Mouse (Mus musculus) adrenal gland (tissue): ENCODE results near the gene Dnajb3.

ENCODE experiments used
- intact Hi-C: fragments of 180-260 bp; cut with DNase I; formaldehyde crosslinking; loops from one replicate; pipeline ENCODE4 v1.15.1; 2025
- long read RNA-seq, 2 experiments: library from polyadenylated mRNA; unstranded; transcript quantifications; one replicate each; pipeline ENCODE4 v2.0.0; 2020; ENCODE audit warnings: borderline replicate concordance in 1 of 2; ENCODE audit not compliant: insufficient replicate concordance in 1 of 2

The Dnajb3 gene
- long read RNA-seq, experiment 1, partial matches to known transcripts = 0 of 1 reads
- long read RNA-seq, experiment 1, other reads (novel, unspliced or antisense) = 0 of 1 reads
- long read RNA-seq, experiment 2, partial matches to known transcripts = 0 of 1 reads
- long read RNA-seq, experiment 2, other reads (novel, unspliced or antisense) = 0 of 1 reads

DNA sequence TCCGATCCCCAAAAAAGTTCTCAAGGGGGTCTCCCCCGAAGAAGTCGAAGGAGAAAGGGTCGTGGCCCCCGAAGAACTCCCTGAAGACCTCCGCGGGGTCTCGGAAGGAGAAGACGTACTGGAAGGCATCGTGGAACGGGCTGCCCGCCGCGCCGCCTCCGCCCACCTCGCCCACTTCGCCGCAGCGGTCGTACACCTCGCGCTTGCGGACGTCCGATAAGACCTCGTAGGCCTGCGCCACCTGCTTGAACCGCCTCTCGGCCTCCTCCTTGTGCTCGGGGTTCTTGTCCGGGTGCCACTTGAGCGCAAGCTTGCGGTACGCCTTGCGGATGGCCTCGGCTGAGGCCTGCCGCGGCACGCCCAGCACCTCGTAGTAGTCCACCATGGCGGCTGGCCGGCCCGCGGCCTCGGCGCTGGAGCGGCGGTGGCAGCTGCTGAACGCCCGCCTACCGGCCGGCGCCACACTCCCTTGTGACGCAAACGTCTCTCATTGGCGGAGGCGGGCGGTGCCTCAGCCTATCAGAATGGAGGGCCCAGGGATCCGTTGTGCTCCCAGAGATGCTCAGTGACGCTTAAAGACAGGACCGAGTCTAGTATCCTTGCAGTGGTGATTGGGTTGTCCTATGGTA is at the start of gene Dnajb3:
Gene Dnajb3 (minus strand): TSS at position 489 of the 629 bp plus-strand sequence.
- intact Hi-C loops = no loop called here

DNA sequence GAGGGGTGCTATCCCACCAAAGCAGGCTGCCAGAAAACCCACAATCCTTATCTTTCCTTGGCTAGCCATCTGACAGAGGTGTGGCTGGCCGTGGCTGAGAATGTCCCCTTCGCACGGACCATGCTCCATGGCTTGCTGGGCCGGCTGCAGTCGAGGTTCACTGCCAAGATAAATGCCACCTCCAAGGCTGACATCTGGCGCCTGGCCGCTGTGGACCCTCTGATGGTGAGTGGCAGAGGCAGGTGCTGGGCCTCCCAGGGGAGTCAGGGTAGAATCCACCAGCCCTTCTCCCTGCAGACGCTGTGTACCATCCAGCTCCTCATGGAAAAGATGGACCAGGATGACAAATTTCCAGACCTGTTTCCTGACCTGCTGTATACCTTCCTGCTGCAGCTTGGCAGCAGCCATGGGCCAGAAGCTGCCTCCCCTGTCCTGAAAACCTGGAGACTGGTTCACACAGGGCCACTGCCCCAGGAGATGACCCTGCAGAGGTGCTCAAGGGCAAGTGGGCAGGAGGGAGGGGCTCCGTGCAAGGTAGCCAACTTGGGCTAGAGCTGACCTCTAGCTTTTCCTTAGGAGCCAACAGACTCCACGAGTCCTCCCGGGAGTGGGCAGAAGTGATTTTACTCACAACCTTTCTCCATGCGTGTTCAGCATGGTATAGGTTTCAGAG is 49.3 kb upstream of the Dnajb3 start:
- intact Hi-C loops = no loop called here

GRCm38 (mm10) chr1:88253540-88253939 is 48.0 kb upstream of the Dnajb3 start:
- intact Hi-C loops = no loop called here

GRCm38 (mm10) chr1:88253106-88253505 is 47.5 kb upstream of the Dnajb3 start:
- intact Hi-C loops = no loop called here

- intact Hi-C loops = no loop called here
Measured at GRCm38 (mm10) chr1:88250023-88250422, 44.4 kb upstream of the Dnajb3 start.

GRCm38 (mm10) chr1:88249596-88249995 is 44.0 kb upstream of the Dnajb3 start:
- intact Hi-C loops = no loop called here

- intact Hi-C loops = no loop called here
Measured at GRCm38 (mm10) chr1:88248658-88249057, 43.1 kb upstream of the Dnajb3 start.

GRCm38 (mm10) chr1:88247660-88248059 is 42.1 kb upstream of the Dnajb3 start:
- intact Hi-C loops = no loop called here

DNA sequence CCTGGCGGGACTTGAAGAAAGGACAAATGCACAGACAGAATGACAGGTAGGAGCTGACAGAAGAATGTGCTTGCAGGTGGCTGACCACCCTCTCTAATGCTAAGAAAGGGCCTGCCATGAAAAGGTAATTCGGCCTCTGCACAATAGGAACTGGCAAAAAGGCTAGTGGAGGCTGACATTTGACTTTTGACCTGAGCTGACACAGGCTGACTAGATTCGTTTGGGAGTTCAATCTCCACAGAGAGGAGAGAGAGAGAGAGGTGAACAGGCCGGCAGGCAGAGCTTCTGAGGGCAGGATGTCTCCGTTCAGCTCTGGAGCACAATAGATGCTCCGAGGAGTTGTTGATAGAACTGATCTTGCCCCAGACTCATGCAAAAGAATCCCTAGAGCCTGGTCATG is 40.8 kb upstream of the Dnajb3 start:
- intact Hi-C loops = no loop called here

DNA sequence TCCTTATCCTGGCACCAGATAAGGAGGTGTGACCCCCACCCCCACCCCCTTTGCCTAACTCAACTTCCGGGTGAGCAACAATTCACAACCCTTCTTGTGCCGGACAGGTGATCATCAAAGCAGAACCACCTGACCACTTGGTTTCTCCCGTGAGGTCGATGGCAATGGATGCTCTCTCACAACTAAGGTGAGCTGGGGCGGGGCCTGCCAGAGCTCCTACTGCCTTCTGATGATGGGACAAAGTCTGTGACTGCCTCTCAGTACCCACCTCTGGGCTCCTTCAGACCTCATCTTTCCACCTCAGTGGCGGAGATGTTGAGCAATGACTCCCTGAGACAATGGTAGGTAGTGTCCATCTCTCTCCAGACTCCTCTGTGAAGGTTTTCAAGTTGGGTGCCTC is 40.3 kb upstream of the Dnajb3 start:
- intact Hi-C loops = no loop called here

DNA sequence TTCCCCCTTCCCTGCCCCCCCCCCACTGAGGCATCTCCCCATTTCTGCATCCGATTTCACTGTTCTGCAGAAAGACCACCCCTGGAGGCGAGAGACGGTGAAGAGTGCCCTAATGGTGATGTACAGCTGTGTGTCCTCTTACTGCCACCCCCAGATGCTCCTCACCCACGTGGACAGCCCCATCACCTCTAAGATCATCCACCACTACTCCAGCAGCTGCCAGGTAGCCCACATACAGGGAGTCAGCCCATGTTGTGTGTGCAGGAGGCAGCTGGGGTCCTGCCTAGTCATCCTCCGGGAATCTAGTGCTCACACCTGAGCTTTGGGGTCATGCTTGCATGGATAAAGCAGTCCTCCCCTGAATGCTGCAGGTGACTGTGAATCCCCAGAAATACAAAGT is 38.3 kb upstream of the Dnajb3 start:
- intact Hi-C loops = no loop called here

DNA sequence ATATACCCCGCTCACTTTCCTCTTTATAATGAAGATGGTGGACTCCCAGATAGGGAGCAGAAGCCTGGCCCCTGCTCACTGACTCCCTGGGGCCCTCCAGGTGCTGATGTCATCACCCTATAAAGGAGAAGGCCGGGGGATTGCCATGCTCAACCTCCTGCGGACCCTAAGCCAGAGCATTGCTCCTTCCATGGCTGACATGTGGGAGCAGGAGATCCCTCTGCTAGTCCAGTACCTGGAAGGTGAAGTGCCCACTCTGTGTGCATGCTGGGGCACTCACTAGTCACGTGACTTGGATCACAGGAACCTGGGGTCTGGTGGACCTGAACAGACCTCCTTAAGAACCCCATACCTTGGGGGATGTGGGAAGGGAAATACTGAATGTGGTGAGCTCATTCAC is 35.0 kb upstream of the Dnajb3 start:
- intact Hi-C loops = no loop called here

DNA sequence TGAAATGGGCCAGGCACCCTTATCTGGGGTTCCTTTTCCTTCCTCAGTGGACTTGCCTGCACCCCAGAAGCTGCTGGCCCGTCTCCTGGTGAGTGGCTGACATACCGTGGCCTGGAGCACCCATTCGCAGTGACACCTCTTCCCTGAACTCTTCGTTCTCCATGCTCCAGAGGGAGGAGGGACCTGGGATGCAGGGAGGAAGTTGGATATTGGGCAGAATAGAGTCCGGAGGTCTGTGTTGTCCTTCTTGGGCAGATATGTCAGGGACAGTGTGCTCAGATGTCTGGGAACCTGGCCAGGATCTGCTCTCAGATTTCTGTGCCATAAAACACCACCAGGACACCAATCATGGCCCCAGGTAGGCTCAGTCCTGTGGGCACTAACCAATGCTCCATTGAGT is 34.5 kb upstream of the Dnajb3 start:
- intact Hi-C loops = no loop called here

- intact Hi-C loops = no loop called here
Measured at GRCm38 (mm10) chr1:88238771-88239170, 33.2 kb upstream of the Dnajb3 start.

DNA sequence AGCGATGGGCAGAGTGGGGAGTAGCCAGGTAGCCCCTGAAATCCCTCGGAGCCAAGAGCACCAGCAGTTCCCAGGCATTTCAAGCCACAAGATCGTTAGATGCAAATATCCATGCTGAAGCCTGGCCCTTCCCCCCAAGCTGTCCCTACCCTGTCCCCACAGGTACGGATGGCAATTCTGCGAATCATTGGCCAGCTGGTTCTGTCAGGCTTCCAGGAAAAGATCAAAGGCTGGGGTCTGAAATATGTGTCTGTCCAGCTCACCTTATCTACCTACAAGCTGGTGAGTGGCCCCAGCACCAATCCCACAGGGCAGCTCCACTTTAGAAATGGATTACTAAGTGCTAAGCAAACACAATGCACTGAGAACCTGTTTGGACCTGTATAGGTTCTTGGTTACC is 31.7 kb upstream of the Dnajb3 start:
- intact Hi-C loops = no loop called here

DNA sequence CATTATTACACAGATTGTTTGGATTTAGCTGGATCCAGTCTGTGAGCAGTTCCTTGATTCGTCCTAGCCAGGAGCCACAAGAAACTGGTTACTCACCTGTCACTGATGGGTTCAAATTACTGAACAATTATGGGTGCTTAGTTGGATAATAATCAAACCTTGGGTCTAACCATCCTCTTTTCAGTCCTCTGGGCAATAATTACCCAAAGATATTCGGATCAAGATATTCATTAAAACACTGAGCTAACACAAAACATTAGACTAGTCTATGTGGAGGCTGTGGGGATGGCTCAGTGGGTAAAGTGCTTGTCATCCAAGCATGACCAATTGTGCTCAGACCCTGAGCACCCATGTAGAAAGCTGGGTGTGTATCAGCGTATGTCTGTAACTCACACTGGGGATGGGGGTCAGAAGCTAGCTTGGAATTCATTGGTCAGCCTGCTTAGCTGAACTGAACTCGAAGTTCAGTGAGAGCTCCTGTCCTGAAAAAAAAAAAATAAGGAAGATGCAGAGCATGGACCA is 30.4 kb upstream of the Dnajb3 start:
- intact Hi-C loops = no loop called here

DNA sequence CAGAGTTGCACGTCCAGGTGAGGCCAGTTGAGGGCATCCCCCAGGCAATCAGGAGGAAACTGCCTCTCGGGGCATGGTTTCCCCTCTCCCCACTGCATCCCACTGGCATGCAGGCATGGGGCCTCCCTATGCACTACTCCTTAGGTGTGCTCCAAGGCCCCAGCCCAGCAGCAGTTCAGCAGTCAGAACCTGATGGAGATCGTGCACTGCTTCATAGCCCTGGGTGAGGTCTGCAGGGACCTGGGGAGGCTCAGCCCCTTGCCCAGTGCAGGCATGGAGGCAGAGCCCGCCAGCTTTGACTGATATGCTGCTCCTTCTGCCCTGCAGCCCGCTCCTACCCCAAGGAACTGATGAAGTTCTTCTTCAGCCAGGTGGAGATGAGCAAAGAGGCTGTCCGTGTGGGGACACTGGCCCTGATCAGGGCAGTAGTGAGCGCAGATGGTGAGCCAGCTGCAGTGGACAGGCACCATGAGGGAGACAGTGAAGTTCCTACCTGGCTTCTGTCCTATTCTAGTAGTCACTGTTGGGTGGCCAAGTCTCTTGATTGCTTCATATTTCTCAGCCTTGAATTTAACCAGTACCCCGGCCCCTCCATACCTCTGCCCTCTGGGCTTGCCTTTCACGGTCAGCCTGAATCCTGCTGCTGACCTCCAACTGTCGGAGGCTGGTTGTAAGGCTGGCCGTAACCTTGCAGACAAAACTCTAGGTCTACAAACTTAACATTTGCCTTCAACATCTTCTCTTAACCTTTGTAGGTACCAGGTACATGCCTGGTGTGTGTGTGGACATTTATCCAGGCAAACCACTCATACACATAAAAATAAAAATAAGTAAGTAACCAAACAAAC is 29.7 kb upstream of the Dnajb3 start:
- intact Hi-C loops = no loop called here

GRCm38 (mm10) chr1:88234646-88235045 is 29.1 kb upstream of the Dnajb3 start:
- intact Hi-C loops = no loop called here

GRCm38 (mm10) chr1:88234248-88234610 is 28.6 kb upstream of the Dnajb3 start:
- intact Hi-C loops = no loop called here

- intact Hi-C loops = no loop called here
Measured at GRCm38 (mm10) chr1:88233421-88234247, 28.1 kb upstream of the Dnajb3 start.
